In genomic region chr7:49809100-49809499, GRCm38 (mm10) we compare ENCODE assay signal across 20 mouse cellular contexts.
"Had no signal": no experiment of that assay in that cellular context is flagged by ENCODE, and none has a peak within 500 bp of the region (broad histone marks: within the 10 kb centered on the region; RNA-seq: fewer than 3 reads in every experiment).

No protein-coding gene starts in this region.

- H3K4me2 ChIP-seq: liver, embryonic 13.5 days; midbrain, embryonic 11.5 days; neural tube, embryonic 12.5 days; neural tube, embryonic 15.5 days had no signal

- H3K4me1 ChIP-seq: neural tube, embryonic 12.5 days had no signal

- H3K36me3 ChIP-seq: neural tube, embryonic 12.5 days; neural tube, embryonic 15.5 days had no signal

- H3K27me3 ChIP-seq: liver, embryonic 13.5 days; neural tube, embryonic 12.5 days; neural tube, embryonic 15.5 days had no signal

- H3K9me3 ChIP-seq: liver, embryonic 13.5 days; neural tube, embryonic 12.5 days; neural tube, embryonic 15.5 days had no signal

- H3K27ac ChIP-seq: kidney, postnatal 0 days; layer of hippocampus, adult 2 months; liver, embryonic 13.5 days; neural tube, embryonic 12.5 days; neural tube, embryonic 15.5 days; stomach, postnatal 0 days had no signal

- DNase-seq: kidney, adult 8-10 months; kidney, postnatal 25 days; layer of hippocampus, adult 9-11 months; liver, embryonic 13.5 days; lung, adult 2 months; lung, postnatal 14 days; lung, postnatal 4 days; midbrain, embryonic 14.5 days; right cerebral cortex, adult 18-20 months; right cerebral cortex, postnatal 14 days; right cerebral cortex, postnatal 4 days; thymus, adult 2 months; thymus, postnatal 14 days; thymus, postnatal 4 days had no signal

- H3K9ac ChIP-seq: liver, embryonic 13.5 days; neural tube, embryonic 12.5 days; neural tube, embryonic 15.5 days had no signal

- H3K4me3 ChIP-seq: layer of hippocampus, adult 2 months; liver, embryonic 13.5 days; neural tube, embryonic 12.5 days; neural tube, embryonic 15.5 days had no signal
